Mouse (Mus musculus) heart, adult 2 months (tissue): Measurements from ENCODE around the gene Cpne2.

Experiments used
- CTCF ChIP-seq: fragments of 200-600 bp; IDR thresholded peaks from 2 replicates; pipeline ENCODE4 v1.8.1; 2022; ENCODE audit warnings: antibody characterized with exemption, mild to moderate bottlenecking, moderate library complexity
- POLR2A ChIP-seq: fragments of 200-500 bp; IDR thresholded peaks from 2 replicates; pipeline ENCODE4 v1.6.1; 2011; ENCODE audit warnings: mild to moderate bottlenecking, low read depth, low read length, control low read depth; ENCODE audit not compliant: insufficient read depth

DNA sequence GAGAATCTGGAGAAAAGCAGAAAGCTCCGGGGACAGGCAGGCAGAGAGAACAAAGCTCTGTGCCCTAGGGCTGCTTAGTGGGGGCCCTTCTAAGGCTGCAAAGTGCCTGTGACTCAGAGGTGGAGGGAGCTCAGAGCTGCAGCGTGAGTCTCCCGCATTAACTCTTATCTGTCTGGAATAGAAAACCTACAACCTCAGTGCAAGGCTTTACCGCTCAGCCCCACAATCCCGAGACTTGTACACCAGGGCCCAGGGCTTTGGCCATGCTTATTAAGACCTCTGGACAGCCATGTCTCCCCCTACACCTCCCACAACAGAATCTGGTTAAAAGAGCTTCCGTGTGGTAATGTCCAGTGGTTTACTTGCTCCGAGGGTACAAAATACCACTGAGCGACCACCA is 790 bp upstream of the Cpne2 start:
- no peak for TF ChIP-seq POLR2A
- no peak for TF ChIP-seq CTCF
